ENCODE assay signal across 25 mouse cellular contexts in the genomic region with DNA sequence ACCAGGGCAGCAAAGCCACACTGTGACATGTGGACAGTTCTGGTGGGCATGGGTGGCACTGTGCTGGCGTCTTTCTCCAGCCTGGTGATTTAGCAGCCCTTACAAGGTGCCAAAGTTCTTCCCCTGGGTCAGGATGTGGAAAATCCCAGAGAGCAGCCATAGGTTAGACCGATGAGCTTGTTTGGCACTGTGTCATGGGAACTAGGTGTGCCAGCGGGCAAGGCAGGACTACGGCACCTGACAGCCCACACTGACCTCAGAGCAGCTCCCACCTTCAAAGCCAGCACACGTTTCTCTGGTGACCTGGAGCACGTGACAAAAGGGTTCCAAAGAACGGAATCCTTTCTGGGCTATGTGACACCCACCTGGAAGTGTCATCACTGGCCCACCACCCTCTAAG. TPM values are rescaled to one million over a fixed set of nuclear protein-coding genes. Genes with fewer than 3 reads are reported as not detected.
DNase-seq lines count a peak whose midpoint lies in the region; ATAC-seq and TF ChIP-seq lines count a peak whose summit lies in the region.
"Had no signal": no experiment of that assay in that cellular context is flagged by ENCODE, and none has a peak within 500 bp of the region (broad histone marks: within the 10 kb centered on the region; RNA-seq: fewer than 3 reads in every experiment).

No protein-coding gene starts in this region.

- H3K9me3 ChIP-seq in heart, embryonic 11.5 days (replicated peaks; ENCODE audit: control insufficient read depth, low read length) = no peaks in the 10 kb centered on the region
- no peaks in the 10 kb centered on the region for H3K9me3 ChIP-seq in limb, embryonic 14.5 days (ENCODE audit: control insufficient read depth, low read length)
- H3K9me3 ChIP-seq in limb, embryonic 10.5 days (replicated peaks) = no peaks in the 10 kb centered on the region
- H3K9me3 ChIP-seq: hindbrain, embryonic 12.5 days; neural tube, embryonic 12.5 days had no signal

- H3K4me3 ChIP-seq in heart, embryonic 11.5 days (ENCODE audit: low read depth, low read length) = no peak overlapping the region
- no peak overlapping the region for H3K4me3 ChIP-seq in heart, adult 2 months
- no peak overlapping the region for H3K4me3 ChIP-seq in limb, embryonic 14.5 days (replicated peaks; ENCODE audit: low read length)
- H3K4me3 ChIP-seq in limb, embryonic 10.5 days = no peak overlapping the region
- H3K4me3 ChIP-seq: hindbrain, embryonic 12.5 days; neural tube, embryonic 12.5 days had no signal

- TF ChIP-seq POLR2A in heart, adult 2 months (IDR thresholded peaks at IDR 0.05; ENCODE audit: insufficient read depth, low read depth, low read length) = no peak
- no peak for TF ChIP-seq POLR2A in limb, embryonic 14.5 days (IDR thresholded peaks at IDR 0.05; ENCODE audit: borderline replicate concordance, extremely low read depth, insufficient read depth, insufficient read length)

- 0 out of 2 replicates have a peak overlapping the region, but pooled peaks have one; percentile 24 for H3K9ac ChIP-seq in heart, embryonic 11.5 days (ENCODE audit: low read depth, low read length)
- no peak overlapping the region for H3K9ac ChIP-seq in heart, adult 2 months (ENCODE audit: low read depth, low read length)
- 0 out of 2 replicates have a peak overlapping the region, but pooled peaks have one; percentile 1 for H3K9ac ChIP-seq in limb, embryonic 14.5 days (ENCODE audit: low read depth, low read length, severe bottlenecking)
- H3K9ac ChIP-seq: hindbrain, embryonic 12.5 days; neural tube, embryonic 12.5 days had no signal

- no peak for ATAC-seq in CD4-positive, CD25-positive, alpha-beta regulatory T cell, adult 4 months
- no peak for ATAC-seq in heart, embryonic 11.5 days (replicated peaks; ENCODE audit: insufficient number of reproducible peaks, low FRiP score, low TSS enrichment)
- ATAC-seq in limb, embryonic 14.5 days (ENCODE audit: low FRiP score, low read depth) = no peak

- H3K36me3 ChIP-seq in heart, embryonic 11.5 days (ENCODE audit: control insufficient read depth, insufficient read depth, low read length) = no peaks in the 10 kb centered on the region
- no peaks in the 10 kb centered on the region for H3K36me3 ChIP-seq in heart, adult 2 months (ENCODE audit: control insufficient read depth, insufficient read depth, low read length)
- no peaks in the 10 kb centered on the region for H3K36me3 ChIP-seq in limb, embryonic 14.5 days (ENCODE audit: control insufficient read depth, insufficient read depth, low read length)
- no peaks in the 10 kb centered on the region for H3K36me3 ChIP-seq in limb, embryonic 10.5 days
- H3K36me3 ChIP-seq: hindbrain, embryonic 12.5 days; neural tube, embryonic 12.5 days had no signal

- intact Hi-C loops in heart, adult 2 months (cut with DNase I) = no loop called here

- no peaks in the 10 kb centered on the region for H3K79me2 ChIP-seq in heart, adult 2 months (replicated peaks; ENCODE audit: control insufficient read depth, insufficient read depth, low read length)

- DNase-seq in CD4-positive, CD25-positive, alpha-beta regulatory T cell, adult 2 months (ENCODE audit: low read depth, low spot score) = peak; percentile 18
- no peak for DNase-seq in heart, adult 2 months
- no peak for DNase-seq in limb, embryonic 14.5 days (ENCODE audit: low spot score)
- DNase-seq in limb, embryonic 10.5 days (ENCODE audit: low spot score) = no peak
- DNase-seq in testis, postnatal 10 days (ENCODE audit: low spot score) = no peak
- DNase-seq in lung, postnatal 14 days = no peak
- DNase-seq: adrenal gland, postnatal 25 days; gastrocnemius, postnatal 25 days; kidney, adult 8-10 months; kidney, postnatal 25 days; lung, adult 2 months; thymus, postnatal 36 days had no signal

- H3K27ac ChIP-seq in heart, embryonic 11.5 days (ENCODE audit: low read depth, low read length) = no peak overlapping the region
- H3K27ac ChIP-seq in heart, adult 2 months = no peak overlapping the region
- no peak overlapping the region for H3K27ac ChIP-seq in limb, embryonic 14.5 days (replicated peaks; ENCODE audit: low read depth, low read length)
- no peak overlapping the region for H3K27ac ChIP-seq in limb, embryonic 10.5 days
- H3K27ac ChIP-seq: hindbrain, embryonic 12.5 days; neural tube, embryonic 12.5 days had no signal

- WGBS in heart, embryonic 11.5 days (ENCODE audit: insufficient replicate concordance) = 73% methylated on average over 7 of the region's 7 CpGs
- 74% methylated on average over 7 of the region's 7 CpGs for WGBS in heart, adult 2 months
- WGBS in limb, embryonic 14.5 days = 78% methylated on average over 7 of the region's 7 CpGs
- 85% methylated on average over 7 of the region's 7 CpGs for WGBS in limb, embryonic 10.5 days

- no peak for TF ChIP-seq EP300 in heart, adult 2 months (IDR thresholded peaks at IDR 0.05; ENCODE audit: insufficient read depth, low read depth, low read length)

- no peak overlapping the region for H3K4me2 ChIP-seq in heart, embryonic 11.5 days
- no peak overlapping the region for H3K4me2 ChIP-seq in limb, embryonic 14.5 days (replicated peaks; ENCODE audit: low read depth, low read length, severe bottlenecking)
- H3K4me2 ChIP-seq: hindbrain, embryonic 12.5 days; liver, embryonic 11.5 days; midbrain, embryonic 11.5 days; neural tube, embryonic 12.5 days had no signal

- H3K27me3 ChIP-seq in heart, embryonic 11.5 days (ENCODE audit: control insufficient read depth, insufficient read depth, low read length) = peaks cover 2% of the 10 kb centered on the region; the same call in 1 of the 2 replicates
- H3K27me3 ChIP-seq in heart, adult 2 months (ENCODE audit: control insufficient read depth, insufficient read depth, low read length) = no peaks in the 10 kb centered on the region
- H3K27me3 ChIP-seq in limb, embryonic 14.5 days (ENCODE audit: control insufficient read depth, insufficient read depth, low read length) = no peaks in the 10 kb centered on the region
- H3K27me3 ChIP-seq in limb, embryonic 10.5 days (ENCODE audit: low read depth, poor library complexity, severe bottlenecking) = no peaks in the 10 kb centered on the region
- H3K27me3 ChIP-seq: hindbrain, embryonic 12.5 days; neural tube, embryonic 12.5 days had no signal

- peaks cover 5% of the 10 kb centered on the region; the same call in 1 of the 2 replicates for H3K4me1 ChIP-seq in heart, embryonic 11.5 days (ENCODE audit: control insufficient read depth, insufficient read depth, low read length)
- H3K4me1 ChIP-seq in heart, adult 2 months (ENCODE audit: control insufficient read depth, insufficient read depth, low read length) = no peaks in the 10 kb centered on the region
- H3K4me1 ChIP-seq in limb, embryonic 14.5 days (ENCODE audit: control insufficient read depth, insufficient read depth, low read length) = no peaks in the 10 kb centered on the region
- no peaks in the 10 kb centered on the region for H3K4me1 ChIP-seq in limb, embryonic 10.5 days
- H3K4me1 ChIP-seq: hindbrain, embryonic 12.5 days; neural tube, embryonic 12.5 days had no signal

- TF ChIP-seq CTCF in heart, adult 2 months (IDR thresholded peaks at IDR 0.05) = no peak

RNA-seq across cellular contexts. Expression of gene Serpina12, which starts 13.3 kb away (rescaled TPM):
- polyA plus RNA-seq in CD4-positive, CD25-positive, alpha-beta regulatory T cell, adult 4 months (2017; shearing (Covaris generic)) = under 1 TPM in 1 of 2 experiments, not detected in 1; 0.26 TPM
- 0.10 TPM in 1 of 2 replicates, not detected in the other for polyA plus RNA-seq in heart, embryonic 11.5 days (2014; fragmentation: Nextera tagmentation; extraction: Ambion mirVana)
- total RNA-seq in heart, adult 2 months (2021) = not detected
- polyA plus RNA-seq in heart, adult 2 months (2012; rRNA removed) = not detected in 2 replicates
- polyA plus RNA-seq in limb, embryonic 14.5 days (2012; rRNA removed) = 0.03 TPM in 1 of 2 replicates, not detected in the other
- polyA plus RNA-seq in limb, embryonic 14.5 days (2014; fragmentation: Nextera tagmentation; extraction: Ambion mirVana) = 0.06 TPM in 1 of 2 replicates, not detected in the other
- not detected in 2 replicates for polyA plus RNA-seq in limb, embryonic 10.5 days (2016; fragmentation: Nextera tagmentation; extraction: Ambion mirVana)
- total RNA-seq: gastrocnemius, postnatal 25 days; layer of hippocampus, adult 8-10 months; left cerebral cortex, postnatal 4 days had no signal
- polyA plus RNA-seq: cortical plate, adult 2 months; embryonic facial prominence, embryonic 11.5 days; frontal cortex, adult 2 months; heart, postnatal 0 days; hindbrain, embryonic 12.5 days; intestine, embryonic 14.5 days; liver, embryonic 11.5 days; midbrain, embryonic 11.5 days; neural tube, embryonic 12.5 days had no signal

RNA-seq across cellular contexts. Expression of gene Serpina5, which starts 43.4 kb away (rescaled TPM):
- polyA plus RNA-seq in CD4-positive, CD25-positive, alpha-beta regulatory T cell, adult 4 months (2017; shearing (Covaris generic)) = not detected
- polyA plus RNA-seq in heart, embryonic 11.5 days (2014; fragmentation: Nextera tagmentation; extraction: Ambion mirVana) = not detected in 2 replicates
- total RNA-seq in heart, adult 2 months (2021) = not detected
- not detected in 2 replicates for polyA plus RNA-seq in heart, adult 2 months (2012; rRNA removed)
- polyA plus RNA-seq in limb, embryonic 14.5 days (2012; rRNA removed) = 0.05 TPM in 1 of 2 replicates, not detected in the other
- not detected in 2 replicates for polyA plus RNA-seq in limb, embryonic 14.5 days (2014; fragmentation: Nextera tagmentation; extraction: Ambion mirVana)
- polyA plus RNA-seq in limb, embryonic 10.5 days (2016; fragmentation: Nextera tagmentation; extraction: Ambion mirVana) = not detected in 2 replicates
- total RNA-seq: adrenal gland, postnatal 25 days; gastrocnemius, postnatal 25 days; layer of hippocampus, adult 8-10 months; left cerebral cortex, postnatal 4 days had no signal
- polyA plus RNA-seq: cortical plate, adult 2 months; embryonic facial prominence, embryonic 11.5 days; frontal cortex, adult 2 months; heart, postnatal 0 days; hindbrain, embryonic 12.5 days; intestine, embryonic 14.5 days; liver, embryonic 11.5 days; lung, adult 2 months; midbrain, embryonic 11.5 days; neural tube, embryonic 12.5 days had no signal

RNA-seq across cellular contexts. Expression of gene Serpina9, which starts 44.0 kb away (rescaled TPM):
- polyA plus RNA-seq in CD4-positive, CD25-positive, alpha-beta regulatory T cell, adult 4 months (2017; shearing (Covaris generic)) = 1 to 10 TPM; 1.8 to 4.8 TPM
- polyA plus RNA-seq in heart, embryonic 11.5 days (2014; fragmentation: Nextera tagmentation; extraction: Ambion mirVana) = 0.04 and 0.21 TPM in 2 replicates
- total RNA-seq in heart, adult 2 months (2021) = not detected
- polyA plus RNA-seq in heart, adult 2 months (2012; rRNA removed) = 0.62 TPM in 1 of 2 replicates, not detected in the other
- 0.16 and 0.22 TPM in 2 replicates for polyA plus RNA-seq in limb, embryonic 14.5 days (2012; rRNA removed)
- polyA plus RNA-seq in limb, embryonic 14.5 days (2014; fragmentation: Nextera tagmentation; extraction: Ambion mirVana) = 0.10 TPM in 1 of 2 replicates, not detected in the other
- polyA plus RNA-seq in limb, embryonic 10.5 days (2016; fragmentation: Nextera tagmentation; extraction: Ambion mirVana) = not detected in 2 replicates
- total RNA-seq: adrenal gland, postnatal 25 days; gastrocnemius, postnatal 25 days had no signal
- polyA plus RNA-seq: embryonic facial prominence, embryonic 11.5 days; liver, embryonic 11.5 days; midbrain, embryonic 11.5 days; neural tube, embryonic 12.5 days had no signal

RNA-seq across cellular contexts. Expression of gene Serpina3a, which starts 55.0 kb away (rescaled TPM):
- polyA plus RNA-seq in CD4-positive, CD25-positive, alpha-beta regulatory T cell, adult 4 months (2017; shearing (Covaris generic)) = not detected
- polyA plus RNA-seq in heart, embryonic 11.5 days (2014; fragmentation: Nextera tagmentation; extraction: Ambion mirVana) = not detected in 2 replicates
- not detected for total RNA-seq in heart, adult 2 months (2021)
- not detected in 2 replicates for polyA plus RNA-seq in heart, adult 2 months (2012; rRNA removed)
- polyA plus RNA-seq in limb, embryonic 14.5 days (2012; rRNA removed) = not detected in 2 replicates
- polyA plus RNA-seq in limb, embryonic 14.5 days (2014; fragmentation: Nextera tagmentation; extraction: Ambion mirVana) = not detected in 2 replicates
- not detected in 2 replicates for polyA plus RNA-seq in limb, embryonic 10.5 days (2016; fragmentation: Nextera tagmentation; extraction: Ambion mirVana)
- total RNA-seq: adrenal gland, postnatal 25 days; gastrocnemius, postnatal 25 days; layer of hippocampus, adult 8-10 months; left cerebral cortex, postnatal 4 days had no signal
- polyA plus RNA-seq: cortical plate, adult 2 months; embryonic facial prominence, embryonic 11.5 days; frontal cortex, adult 2 months; heart, postnatal 0 days; hindbrain, embryonic 12.5 days; intestine, embryonic 14.5 days; liver, embryonic 11.5 days; lung, adult 2 months; midbrain, embryonic 11.5 days; neural tube, embryonic 12.5 days had no signal
